Mouse (Mus musculus): ENCODE data around the gene Onecut1. TPM values are rescaled to one million over a fixed set of nuclear protein-coding genes. Genes with fewer than 3 reads are reported as not detected.

The Onecut1 gene
- polyA plus RNA-seq (2012; rRNA removed) = 0.03 and 0.09 TPM in 2 replicates

DNA sequence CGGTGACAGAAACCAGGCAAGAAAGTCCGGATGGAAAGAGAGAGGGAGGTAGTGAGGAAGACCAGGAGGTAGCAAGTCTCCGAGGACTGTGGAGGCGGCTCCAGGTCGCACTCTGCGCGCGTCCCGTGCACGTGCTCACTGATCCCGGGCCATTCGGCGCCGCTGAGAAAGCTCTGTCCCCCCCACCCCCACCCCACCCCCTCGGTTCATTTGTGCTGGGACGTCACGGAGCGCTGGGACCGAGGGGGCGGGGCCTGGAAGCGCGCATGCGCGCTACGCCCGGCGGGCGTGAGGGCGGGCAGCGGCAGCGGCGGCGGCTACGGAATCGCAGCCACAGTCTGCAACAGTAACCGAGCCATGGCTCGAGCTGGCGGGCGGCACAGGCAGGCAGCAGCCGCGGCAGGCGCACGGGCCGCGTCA is at the start of gene Onecut1:
TSS of gene Onecut1 (plus strand) at position 361 of the 420 bp plus-strand sequence.

Other genes starting within 250 kb of the Onecut1 start
- 3.6 and 4.7 TPM in 2 replicates for gene Fam214a, start 91.0 kb downstream of the Onecut1 start, polyA plus RNA-seq (2012; rRNA removed)
- gene Arpp19, start 175.7 kb downstream of the Onecut1 start, polyA plus RNA-seq (2012; rRNA removed) = 6.7 and 6.9 TPM in 2 replicates
- gene Myo5a, start 209.1 kb downstream of the Onecut1 start, polyA plus RNA-seq (2012; rRNA removed) = 1.3 and 1.9 TPM in 2 replicates

All from colon, adult 2 months (tissue).